Mouse (Mus musculus) forebrain, embryonic 11.5 days (tissue): ENCODE measurements around the gene Elmod2. TPM values are rescaled to one million over a fixed set of nuclear protein-coding genes. Genes with fewer than 3 reads are reported as not detected.

Experiments used
- ATAC-seq: fragments of 200-750 bp; cut with Nextera tagmentation; replicated peaks from 2 replicates; pipeline ENCODE4 v1.8.0; 2017; ENCODE audit warnings: moderate TSS enrichment; ENCODE audit not compliant: low FRiP score
- DNase-seq: peaks from one replicate; pipeline ENCODE4 v3.0.0-alpha.2; 2017; ENCODE audit warnings: low spot score
- H3K27ac ChIP-seq: fragments of 300-500 bp; sonication (generic); 2 replicates; pipeline ENCODE4 v1.5.1; 2014; ENCODE audit warnings: low read depth, low read length
- H3K27me3 ChIP-seq: fragments of 300-500 bp; sonication (generic); 2 replicates; pipeline ENCODE4 v1.6.1; 2014; ENCODE audit warnings: mild to moderate bottlenecking, low read length, mixed read lengths; ENCODE audit not compliant: control insufficient read depth, insufficient read depth
- H3K36me3 ChIP-seq: fragments of 300-500 bp; sonication (generic); 2 replicates; pipeline ENCODE4 v1.6.1; 2014; ENCODE audit warnings: mild to moderate bottlenecking, low read length, moderate library complexity, mixed read lengths; ENCODE audit not compliant: control insufficient read depth, insufficient read depth
- H3K4me1 ChIP-seq: fragments of 300-500 bp; sonication (generic); replicated peaks from 2 replicates; pipeline ENCODE4 v1.6.1; 2014; ENCODE audit warnings: low read length, mixed read lengths; ENCODE audit not compliant: control insufficient read depth, insufficient read depth
- H3K4me2 ChIP-seq: fragments of 300-500 bp; sonication (generic); 2 replicates; pipeline ENCODE4 v1.6.1; 2014; ENCODE audit warnings: low read depth, mild to moderate bottlenecking, low read length, moderate library complexity, mixed read lengths; ENCODE audit not compliant: severe bottlenecking
- H3K4me3 ChIP-seq: fragments of 300-500 bp; sonication (generic); 2 replicates; pipeline ENCODE4 v1.5.1; 2014; ENCODE audit warnings: low read depth, low read length
- H3K9ac ChIP-seq: fragments of 300-500 bp; sonication (generic); 2 replicates; pipeline ENCODE4 v1.6.1; 2014; ENCODE audit warnings: low read length
- H3K9me3 ChIP-seq: fragments of 300-500 bp; sonication (generic); 2 replicates; pipeline ENCODE4 v1.6.1; 2016; ENCODE audit warnings: low read length, mixed read lengths; ENCODE audit not compliant: control insufficient read depth
- WGBS: fragments of 180-500 bp; shearing (Covaris S2); extraction: QIAGEN DNeasy Blood & Tissue Kit; methylation state at CpG from one replicate; pipeline ENCODE4 v1.1.7; 2014; 5-methylcytosine and 5-hydroxymethylcytosine counted together
- polyA plus RNA-seq: library from polyadenylated mRNA; unstranded; fragments of >200 nt; fragmentation: Nextera tagmentation; extraction: Ambion mirVana; gene quantifications from 2 replicates; pipeline ENCODE4 v1.2.1, GENCODE M21; 2014

Elmod2 gene
- polyA plus RNA-seq = 29.8 and 33.8 TPM in 2 replicates

GRCm38 (mm10) chr8:83331899-83332697 lies at the start of gene Elmod2:
Gene Elmod2 (minus strand): TSS chr8:83332486.
- under 1% methylated on average over 85 of the region's 85 CpGs for WGBS
- Histone ChIP-seq H3K9ac (peak within 1 kb of the TSS; percentile 88), H3K4me2 (peak within 1 kb of the TSS; percentile 86), H3K36me3 (no peaks in the 10 kb centered on the region), H3K27me3 (no peaks in the 10 kb centered on the region), H3K9me3 (no peaks in the 10 kb centered on the region), H3K4me1 (peaks cover 2% of the 10 kb centered on the region; the same call in 1 of the 2 replicates), H3K4me3 (peak within 1 kb of the TSS; percentile 88), H3K27ac (peak within 1 kb of the TSS; percentile 34; the same call in 1 of the 2 replicates)
- ATAC-seq (peak; percentile 99), DNase-seq (peak; percentile 98)

GRCm38 (mm10) chr8:83381016-83381415 lies 48.7 kb upstream of the Elmod2 start:
- Histone ChIP-seq H3K4me2 (no peak overlapping the region), H3K4me3 (no peak overlapping the region), H3K9ac (no peak overlapping the region), H3K27ac (no peak overlapping the region), H3K9me3 (no peaks in the 10 kb centered on the region), H3K36me3 (no peaks in the 10 kb centered on the region), H3K4me1 (no peaks in the 10 kb centered on the region), H3K27me3 (no peaks in the 10 kb centered on the region)
- DNase-seq (no peak), ATAC-seq (no peak)
- 84% methylated on average over 2 of the region's 2 CpGs for WGBS

- Histone ChIP-seq H3K4me2 (no peak overlapping the region), H3K4me1 (no peaks in the 10 kb centered on the region), H3K9ac (no peak overlapping the region), H3K27ac (no peak overlapping the region), H3K9me3 (no peaks in the 10 kb centered on the region), H3K36me3 (no peaks in the 10 kb centered on the region), H3K4me3 (no peak overlapping the region), H3K27me3 (no peaks in the 10 kb centered on the region)
- ATAC-seq = no peak
- DNase-seq = no peak
- 75% methylated on average over 4 of the region's 4 CpGs for WGBS
These were observed 47.9 kb upstream of the Elmod2 start for GRCm38 (mm10) chr8:83380141-83380540.

GRCm38 (mm10) chr8:83377231-83377630 lies 44.9 kb upstream of the Elmod2 start:
- DNase-seq (no peak), ATAC-seq (no peak)
- no peaks in the 10 kb centered on the region for H3K9me3 ChIP-seq
- H3K27me3 ChIP-seq = no peaks in the 10 kb centered on the region
- H3K4me1 ChIP-seq = no peaks in the 10 kb centered on the region
- H3K4me3 ChIP-seq = no peak overlapping the region
- no peaks in the 10 kb centered on the region for H3K36me3 ChIP-seq
- H3K4me2 ChIP-seq = no peak overlapping the region
- no peak overlapping the region for H3K27ac ChIP-seq
- no peak overlapping the region for H3K9ac ChIP-seq

- WGBS = 67% methylated on average over 7 of the region's 7 CpGs
- Histone ChIP-seq H3K9ac (no peak overlapping the region), H3K27me3 (no peaks in the 10 kb centered on the region), H3K4me1 (no peaks in the 10 kb centered on the region), H3K27ac (no peak overlapping the region), H3K36me3 (no peaks in the 10 kb centered on the region), H3K4me2 (no peak overlapping the region), H3K4me3 (no peak overlapping the region), H3K9me3 (no peaks in the 10 kb centered on the region)
- DNase-seq = no peak
- no peak for ATAC-seq
These were observed 31.0 kb upstream of the Elmod2 start for GRCm38 (mm10) chr8:83363156-83363769.

- H3K27ac ChIP-seq = no peak overlapping the region
- no peak overlapping the region for H3K9ac ChIP-seq
- no peaks in the 10 kb centered on the region for H3K4me1 ChIP-seq
- no peak overlapping the region for H3K4me2 ChIP-seq
- WGBS = 94% methylated on average over 2 of the region's 2 CpGs
- no peaks in the 10 kb centered on the region for H3K36me3 ChIP-seq
- H3K4me3 ChIP-seq = no peak overlapping the region
- H3K27me3 ChIP-seq = no peaks in the 10 kb centered on the region
- DNase-seq (no peak), ATAC-seq (no peak)
- H3K9me3 ChIP-seq = no peaks in the 10 kb centered on the region
These were observed 19.0 kb upstream of the Elmod2 start for GRCm38 (mm10) chr8:83351315-83351714.

GRCm38 (mm10) chr8:83348263-83348662 lies 16.0 kb upstream of the Elmod2 start, which contains the start of gene Mgat4d:
Gene Mgat4d (plus strand): TSS chr8:83348471.
- DNase-seq = no peak
- Histone ChIP-seq H3K9me3 (no peaks in the 10 kb centered on the region), H3K9ac (no peak within 1 kb of the TSS), H3K4me3 (no peak within 1 kb of the TSS), H3K27ac (no peak within 1 kb of the TSS), H3K27me3 (no peaks in the 10 kb centered on the region), H3K4me2 (no peak within 1 kb of the TSS), H3K36me3 (no peaks in the 10 kb centered on the region), H3K4me1 (no peaks in the 10 kb centered on the region)
- WGBS = 79% methylated on average over 17 of the region's 18 CpGs
- no peak for ATAC-seq

- Histone ChIP-seq H3K27ac (no peak overlapping the region), H3K9me3 (no peaks in the 10 kb centered on the region), H3K9ac (no peak overlapping the region), H3K27me3 (no peaks in the 10 kb centered on the region), H3K4me2 (no peak overlapping the region), H3K4me1 (no peaks in the 10 kb centered on the region), H3K4me3 (no peak overlapping the region), H3K36me3 (no peaks in the 10 kb centered on the region)
- DNase-seq = no peak
- 0 out of 2 replicates have a peak, but pooled peaks have one; percentile 7 for ATAC-seq
These were observed 10.4 kb upstream of the Elmod2 start for GRCm38 (mm10) chr8:83342693-83343092.
